Mouse (Mus musculus) adrenal gland, adult 10 weeks (tissue): Measurements from ENCODE around the gene Znfx1. TPM values are rescaled to one million over a fixed set of nuclear protein-coding genes. Genes with fewer than 3 reads are reported as not detected.

ENCODE experiments used
- polyA plus RNA-seq: library from polyadenylated mRNA; stranded (reverse); fragments of 350-450 nt; fragmentation: Illumina TruSeq; extraction: RNeasy Lipid Tissue Mini Kit (QIAGEN cat#74804); gene quantifications from one replicate; pipeline ENCODE4 v1.2.3, GENCODE M21; 2014; ENCODE audit warnings: low read depth, low replicate concordance

Znfx1 gene
- polyA plus RNA-seq: 5.8 TPM

DNA sequence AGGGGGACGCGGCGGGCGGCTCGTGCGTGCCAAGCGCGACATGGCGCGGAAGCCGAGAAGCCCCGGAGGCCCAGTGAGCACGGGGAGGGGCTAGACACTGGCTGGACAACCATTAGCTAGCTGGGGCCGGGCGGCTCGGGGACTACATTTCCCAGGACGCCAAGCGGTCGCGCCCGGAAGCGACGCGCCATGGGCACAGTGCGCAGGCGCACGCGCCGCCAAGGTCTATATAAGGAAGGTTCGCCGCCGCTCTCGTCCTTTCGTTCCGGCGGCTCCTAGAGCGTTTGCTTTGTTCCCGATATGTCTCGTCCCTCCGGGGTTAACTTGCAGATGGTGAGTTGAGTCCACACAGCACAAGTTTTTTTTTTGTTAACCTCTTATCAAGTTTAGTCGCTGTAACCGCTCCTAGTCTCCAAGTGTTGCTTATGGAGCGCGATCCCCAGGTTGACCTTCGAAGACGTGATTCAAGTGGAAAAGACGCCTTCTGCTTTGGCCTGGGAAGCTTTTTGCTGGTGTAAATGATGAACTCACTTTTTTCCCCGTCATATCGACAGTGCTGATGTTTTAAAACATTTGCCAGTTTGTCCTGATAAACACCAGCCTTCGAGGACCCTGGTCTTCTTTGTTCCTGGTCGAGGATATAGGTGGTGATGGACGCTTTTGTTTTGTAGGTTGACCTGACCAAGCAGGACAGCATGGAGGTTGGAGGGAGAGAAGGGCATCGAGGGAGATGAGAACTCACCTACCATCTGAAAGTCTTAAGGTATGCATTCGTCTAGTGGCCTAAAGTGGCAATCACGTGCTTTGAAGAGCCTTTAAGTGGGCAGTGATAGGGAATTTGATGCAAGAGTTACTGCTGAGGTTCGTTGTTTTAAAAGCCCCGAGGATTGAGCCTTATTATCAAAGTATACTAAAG is at the start of gene Znfx1:
Gene Znfx1, minus strand, starts transcription at position 51 of the 916 bp plus-strand sequence.

DNA sequence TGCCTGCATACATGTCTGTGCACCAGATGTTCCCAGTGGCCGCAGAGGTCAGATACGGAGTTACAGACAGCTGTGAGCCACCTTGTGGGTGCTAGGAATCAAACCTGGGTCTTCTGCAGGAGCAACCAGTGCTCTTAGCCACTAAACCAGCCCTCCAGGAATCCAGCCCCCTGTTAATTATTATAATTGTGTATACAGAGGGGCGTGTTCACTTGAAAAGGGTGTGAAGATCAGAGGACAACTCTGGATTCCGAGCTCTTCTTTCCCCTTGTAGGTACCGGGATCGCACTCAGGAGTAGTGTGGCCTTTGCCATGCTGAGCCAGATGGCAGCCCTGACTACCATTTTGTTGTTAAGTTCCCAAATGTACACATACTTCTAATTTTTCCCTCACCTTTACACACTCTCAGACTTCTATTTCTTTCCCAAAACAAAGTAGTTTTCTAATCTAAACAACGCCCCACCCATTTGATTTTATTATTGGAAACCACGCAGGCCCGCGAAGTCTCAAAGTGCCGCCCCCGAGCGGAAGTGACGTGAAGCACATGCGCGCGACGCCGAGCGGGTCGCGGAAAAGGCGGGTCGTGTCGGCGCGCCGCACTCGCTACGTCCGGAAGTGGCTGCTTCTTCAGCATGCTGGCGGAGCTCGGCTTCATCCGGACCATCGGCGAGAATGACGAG is 48.0 kb downstream of the Znfx1 start, which contains the start of gene Ddx27:
Gene Ddx27, plus strand, starts transcription at position 492 of the 680 bp plus-strand sequence.

DNA sequence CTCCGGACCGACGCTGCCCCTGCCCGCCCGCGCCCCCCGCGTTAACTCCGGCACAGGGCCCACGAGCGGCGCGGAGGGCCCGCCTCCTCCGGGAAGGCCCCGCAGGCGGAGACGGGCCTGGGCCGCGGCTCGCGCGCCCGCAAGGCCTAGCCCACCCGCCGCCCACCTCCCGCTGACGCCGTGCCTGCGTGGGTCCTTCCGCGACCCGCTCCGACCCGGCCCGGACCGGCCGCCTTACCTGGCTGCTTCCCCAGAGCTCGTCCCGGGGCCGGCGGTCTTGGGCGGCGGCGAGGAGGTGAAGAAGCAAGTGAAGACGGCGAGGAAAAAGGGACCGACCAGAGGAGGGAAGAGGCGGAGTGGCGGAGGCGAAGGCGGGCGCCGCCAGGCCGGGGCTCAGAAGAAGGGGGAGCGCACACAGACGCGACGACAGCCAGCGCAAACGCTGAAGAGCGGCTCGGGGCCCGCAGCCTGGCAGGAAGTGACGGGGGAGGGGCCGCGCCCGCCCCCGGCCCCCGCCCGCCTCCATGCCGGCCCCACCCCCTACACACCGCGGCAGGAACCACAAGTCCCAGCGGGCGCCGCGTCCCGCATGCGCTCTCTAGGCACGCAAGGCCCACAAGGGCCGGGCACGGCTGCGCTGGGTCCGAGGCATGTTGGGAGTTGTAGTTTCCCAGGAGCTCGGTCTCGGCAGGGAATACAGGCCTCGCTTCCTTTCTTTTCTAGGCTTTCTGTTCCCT is 66.9 kb downstream of the Znfx1 start, which contains the start of gene Stau1:
Gene Stau1, minus strand, starts transcription at position 504 of the 737 bp plus-strand sequence.

Other genes starting within 250 kb of the Znfx1 start
- 403 TPM for gene Cse1l, start 157.0 kb downstream of the Znfx1 start, polyA plus RNA-seq
- 55.1 TPM for gene Stau1, start 66.7 kb downstream of the Znfx1 start, polyA plus RNA-seq
- gene Ddx27, start 47.8 kb downstream of the Znfx1 start, polyA plus RNA-seq: 12.1 TPM
- 3.5 TPM for gene Kcnb1, start 127.1 kb upstream of the Znfx1 start, polyA plus RNA-seq
- 3.0 TPM for gene Ptgis, start 177.6 kb upstream of the Znfx1 start, polyA plus RNA-seq